Mouse (Mus musculus) forebrain, embryonic 10.5 days (tissue): ENCODE measurements around the gene Tm9sf2. TPM values are rescaled to one million over a fixed set of nuclear protein-coding genes. Genes with fewer than 3 reads are reported as not detected.

Experiments used
- DNase-seq: peaks from one replicate; pipeline ENCODE4 v3.0.0-alpha.2; 2017; ENCODE audit warnings: low spot score; ENCODE audit errors: extremely low spot score
- H3K27ac ChIP-seq: fragments of 300-500 bp; sonication (generic); 2 replicates; pipeline ENCODE4 v1.5.1; 2016; ENCODE audit warnings: mild to moderate bottlenecking
- H3K27me3 ChIP-seq: fragments of 300-500 bp; sonication (generic); 2 replicates; pipeline ENCODE4 v1.6.1; 2016; ENCODE audit warnings: mild to moderate bottlenecking; ENCODE audit not compliant: poor library complexity, severe bottlenecking
- H3K36me3 ChIP-seq: fragments of 300-500 bp; sonication (generic); replicated peaks from 2 replicates; pipeline ENCODE4 v1.6.1; 2016; ENCODE audit warnings: mild to moderate bottlenecking, moderate library complexity
- H3K4me1 ChIP-seq: fragments of 300-500 bp; sonication (generic); 2 replicates; pipeline ENCODE4 v1.6.1; 2016
- H3K4me3 ChIP-seq: fragments of 300-500 bp; sonication (generic); 2 replicates; pipeline ENCODE4 v1.5.1; 2016; ENCODE audit warnings: mild to moderate bottlenecking, moderate library complexity
- H3K9me3 ChIP-seq: fragments of 300-500 bp; sonication (generic); 2 replicates; pipeline ENCODE4 v1.6.1; 2016; ENCODE audit warnings: mild to moderate bottlenecking, moderate library complexity
- WGBS: fragments of 180-500 bp; shearing (Covaris S2); methylation state at CpG from one replicate; pipeline ENCODE4 v1.1.7; 2016; 5-methylcytosine and 5-hydroxymethylcytosine counted together
- polyA plus RNA-seq: library from polyadenylated mRNA; unstranded; fragments of >200 nt; fragmentation: Nextera tagmentation; extraction: Ambion mirVana; gene quantifications from 2 replicates; pipeline ENCODE4 v1.2.1, GENCODE M21; 2016

Gene Tm9sf2
- polyA plus RNA-seq, 1 experiment from 2014 or later: 120 TPM

DNA sequence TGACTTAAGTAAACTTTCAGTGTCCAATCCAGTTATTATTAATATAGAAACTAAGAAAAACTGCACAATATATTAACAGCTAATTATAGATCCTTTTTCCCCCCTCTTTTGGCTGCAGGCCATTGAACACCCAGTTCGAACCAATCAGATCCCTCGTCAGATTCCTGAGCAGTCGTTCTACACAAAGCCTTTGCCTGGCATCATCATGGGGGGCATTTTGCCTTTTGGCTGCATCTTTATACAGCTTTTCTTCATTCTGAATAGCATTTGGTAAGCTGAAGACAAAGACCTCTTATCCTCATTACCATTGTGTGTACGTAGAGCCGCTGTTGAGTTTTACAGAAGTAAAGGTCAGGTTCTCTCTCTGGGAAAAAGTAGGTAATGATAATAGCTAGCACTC lies 43.8 kb downstream of the Tm9sf2 start:
- Histone ChIP-seq H3K9me3 (no peaks in the 10 kb centered on the region), H3K4me3 (no peak overlapping the region), H3K27ac (no peak overlapping the region), H3K4me1 (peaks cover 15% of the 10 kb centered on the region), H3K27me3 (no peaks in the 10 kb centered on the region; the same call in 1 of the 2 replicates), H3K36me3 (peaks cover 98% of the 10 kb centered on the region)
- 42% methylated on average over 5 of the region's 5 CpGs for WGBS
- no peak for DNase-seq

- H3K9me3 ChIP-seq: no peaks in the 10 kb centered on the region
- H3K4me1 ChIP-seq: no peaks in the 10 kb centered on the region
- H3K27me3 ChIP-seq: no peaks in the 10 kb centered on the region
- H3K4me3 ChIP-seq: no peak overlapping the region
- 87% methylated on average over 7 of the region's 7 CpGs for WGBS
- DNase-seq: no peak
- no peak overlapping the region for H3K27ac ChIP-seq
- H3K36me3 ChIP-seq: peaks cover 83% of the 10 kb centered on the region
Observed at GRCm38 (mm10) chr14:122157738-122158137, 50.9 kb downstream of the Tm9sf2 start.

DNA sequence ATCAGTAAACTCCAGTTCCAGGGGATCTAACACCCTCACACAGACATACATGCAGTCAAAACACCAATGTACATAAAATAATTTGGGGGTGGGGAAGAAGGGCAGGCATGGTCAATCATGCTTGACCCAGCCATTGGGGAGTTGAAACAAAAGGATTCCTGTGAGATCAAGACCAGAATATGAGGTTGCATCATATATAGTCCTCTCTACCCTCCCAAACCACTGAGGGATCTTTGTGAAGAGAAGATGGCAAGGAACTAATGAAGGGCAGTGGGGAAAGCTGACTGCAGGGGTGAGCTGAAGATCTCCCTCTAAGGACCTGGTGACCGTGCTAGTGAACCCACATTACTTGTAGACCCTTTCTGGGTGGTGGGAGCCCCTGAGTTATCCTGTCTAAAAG lies 54.1 kb downstream of the Tm9sf2 start:
- DNase-seq: no peak
- 93% methylated on average over 1 of the region's 1 CpGs for WGBS
- no peaks in the 10 kb centered on the region for H3K9me3 ChIP-seq
- no peaks in the 10 kb centered on the region for H3K4me1 ChIP-seq
- H3K4me3 ChIP-seq: no peak overlapping the region
- H3K36me3 ChIP-seq: peaks cover 64% of the 10 kb centered on the region
- no peak overlapping the region for H3K27ac ChIP-seq
- H3K27me3 ChIP-seq: no peaks in the 10 kb centered on the region

- Histone ChIP-seq H3K36me3 (peaks cover 8% of the 10 kb centered on the region; the same call in 1 of the 2 replicates), H3K27me3 (no peaks in the 10 kb centered on the region), H3K27ac (no peak overlapping the region), H3K4me3 (no peak overlapping the region), H3K4me1 (peaks cover 9% of the 10 kb centered on the region), H3K9me3 (no peaks in the 10 kb centered on the region)
- no peak for DNase-seq
- 90% methylated on average over 7 of the region's 7 CpGs for WGBS
Observed at GRCm38 (mm10) chr14:122168912-122169311, 62.1 kb downstream of the Tm9sf2 start.

- Histone ChIP-seq H3K9me3 (no peaks in the 10 kb centered on the region), H3K36me3 (no peaks in the 10 kb centered on the region), H3K27ac (no peak overlapping the region), H3K4me1 (peaks cover 9% of the 10 kb centered on the region), H3K4me3 (no peak overlapping the region), H3K27me3 (no peaks in the 10 kb centered on the region)
- no peak for DNase-seq
- WGBS: 77% methylated on average over 7 of the region's 7 CpGs
Observed at GRCm38 (mm10) chr14:122170202-122170781, 63.5 kb downstream of the Tm9sf2 start.

GRCm38 (mm10) chr14:122171031-122171430 lies 64.2 kb downstream of the Tm9sf2 start:
- Histone ChIP-seq H3K9me3 (no peaks in the 10 kb centered on the region), H3K36me3 (no peaks in the 10 kb centered on the region), H3K27ac (no peak overlapping the region), H3K4me1 (peaks cover 9% of the 10 kb centered on the region), H3K4me3 (no peak overlapping the region), H3K27me3 (no peaks in the 10 kb centered on the region)
- no peak for DNase-seq
- WGBS: 89% methylated on average over 7 of the region's 7 CpGs

GRCm38 (mm10) chr14:122176263-122176798 lies 69.5 kb downstream of the Tm9sf2 start:
- WGBS: 86% methylated on average over 14 of the region's 14 CpGs
- no peaks in the 10 kb centered on the region for H3K9me3 ChIP-seq

DNA sequence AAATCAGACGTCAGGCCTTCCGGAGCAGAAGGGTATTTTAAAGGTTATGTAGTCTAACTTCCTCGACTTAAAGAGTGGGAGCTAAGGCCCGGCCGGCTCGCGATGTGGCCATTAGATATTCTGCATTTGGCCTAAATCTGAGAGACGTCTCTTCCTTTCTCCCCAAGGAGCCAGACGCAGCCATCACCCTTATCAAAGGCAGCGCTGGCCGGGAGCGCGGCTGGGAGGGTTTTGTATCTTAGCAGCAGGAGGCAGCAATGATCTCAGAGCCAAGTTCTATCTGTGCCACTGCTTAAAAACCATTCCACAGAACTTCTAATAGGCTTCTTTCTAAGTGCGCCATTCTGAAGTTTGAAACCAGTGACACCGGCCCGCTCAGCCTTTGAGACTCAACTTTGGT lies 72.4 kb downstream of the Tm9sf2 start:
- 66% methylated on average over 16 of the region's 16 CpGs for WGBS
- Histone ChIP-seq H3K27me3 (peaks cover 18% of the 10 kb centered on the region), H3K4me1 (peaks cover 16% of the 10 kb centered on the region), H3K27ac (no peak overlapping the region), H3K4me3 (no peak overlapping the region), H3K9me3 (no peaks in the 10 kb centered on the region), H3K36me3 (no peaks in the 10 kb centered on the region)
- DNase-seq: no peak

More at GRCm38 (mm10) chr14:122176263-122176798, 69.5 kb downstream of the Tm9sf2 start:
- DNase-seq: no peak
- H3K27me3 ChIP-seq: peaks cover 18% of the 10 kb centered on the region
- no peak overlapping the region for H3K27ac ChIP-seq
- no peaks in the 10 kb centered on the region for H3K36me3 ChIP-seq
- no peak overlapping the region for H3K4me3 ChIP-seq
- H3K4me1 ChIP-seq: peaks cover 9% of the 10 kb centered on the region

DNA sequence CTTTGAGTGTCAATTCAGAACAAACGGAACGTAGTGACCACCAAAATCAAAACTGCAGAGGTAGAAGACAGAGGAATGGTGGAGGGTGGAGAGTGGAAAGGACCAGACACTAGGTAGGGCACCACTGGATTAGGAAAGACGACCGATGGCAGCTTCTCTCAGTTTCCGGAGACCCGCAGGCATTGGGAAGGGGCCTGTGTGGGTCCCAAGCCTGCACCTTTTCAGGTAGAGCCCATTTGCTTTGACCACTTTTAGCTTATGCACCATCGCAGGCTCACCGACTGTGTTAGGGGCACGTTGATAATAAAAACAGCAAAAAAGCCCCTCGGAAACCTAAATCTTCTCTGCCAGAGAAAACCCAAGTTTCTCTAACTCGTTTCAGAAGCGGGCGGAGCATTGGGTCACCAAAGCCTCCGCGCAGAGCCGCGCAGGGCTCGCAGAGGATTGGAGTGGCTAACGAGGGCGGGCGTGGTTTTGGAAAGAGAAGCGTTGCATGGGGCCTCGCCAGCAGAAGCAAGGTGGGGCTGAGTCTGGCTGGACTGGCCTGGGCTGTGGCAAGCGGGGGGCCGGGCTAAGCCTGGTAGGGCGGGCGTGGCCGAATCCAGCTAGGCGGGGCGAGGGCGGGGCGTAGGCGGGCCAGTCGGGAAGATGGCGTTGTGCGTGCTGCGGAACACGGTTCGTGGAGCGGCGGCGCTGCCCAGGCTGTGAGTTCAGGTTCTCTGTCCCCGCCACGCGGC lies 74.4 kb downstream of the Tm9sf2 start, which contains the start of gene Clybl:
Clybl (plus strand) TSS at position 627 of the 737 bp plus-strand sequence.
- H3K27me3 ChIP-seq: peaks cover 18% of the 10 kb centered on the region
- peak within 1 kb of the TSS; percentile 77 for H3K4me3 ChIP-seq
- H3K4me1 ChIP-seq: peaks cover 16% of the 10 kb centered on the region
- WGBS: 3% methylated on average over 45 of the region's 45 CpGs
- peak within 1 kb of the TSS; percentile 91 for H3K27ac ChIP-seq
- DNase-seq: peak; percentile 96
- no peaks in the 10 kb centered on the region for H3K9me3 ChIP-seq
- no peaks in the 10 kb centered on the region for H3K36me3 ChIP-seq

- Histone ChIP-seq H3K9me3 (no peaks in the 10 kb centered on the region), H3K27me3 (peaks cover 18% of the 10 kb centered on the region), H3K36me3 (no peaks in the 10 kb centered on the region), H3K4me3 (peak overlapping the region; percentile 77), H3K4me1 (peaks cover 16% of the 10 kb centered on the region), H3K27ac (peak overlapping the region; percentile 91)
- DNase-seq: no peak
- WGBS: 1% methylated on average over 12 of the region's 12 CpGs
Observed at GRCm38 (mm10) chr14:122181815-122182157, 74.9 kb downstream of the Tm9sf2 start.

DNA sequence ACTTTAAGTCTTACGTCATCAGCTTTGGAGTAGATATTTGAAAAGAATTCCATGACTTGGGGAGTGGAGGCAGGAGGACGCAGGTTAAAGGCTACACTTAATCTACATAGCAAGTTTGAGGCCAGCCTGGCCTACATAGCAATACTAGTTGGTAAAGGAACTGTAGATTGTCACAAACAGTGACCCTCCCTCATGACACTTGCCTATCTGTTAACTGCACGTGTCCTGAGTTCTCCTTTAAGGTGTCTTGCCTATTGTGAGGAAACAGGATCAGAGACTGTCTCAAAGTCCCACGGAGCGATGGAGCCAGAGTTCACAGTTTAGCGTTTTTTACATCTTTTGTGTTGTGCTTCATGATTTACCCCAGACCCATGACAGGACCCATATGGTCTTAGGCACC lies 75.4 kb downstream of the Tm9sf2 start:
- peak overlapping the region; percentile 77 for H3K4me3 ChIP-seq
- H3K4me1 ChIP-seq: peaks cover 16% of the 10 kb centered on the region
- H3K27me3 ChIP-seq: peaks cover 18% of the 10 kb centered on the region
- H3K27ac ChIP-seq: no peak overlapping the region
- 79% methylated on average over 6 of the region's 6 CpGs for WGBS
- no peak for DNase-seq
- no peaks in the 10 kb centered on the region for H3K9me3 ChIP-seq
- no peaks in the 10 kb centered on the region for H3K36me3 ChIP-seq

DNA sequence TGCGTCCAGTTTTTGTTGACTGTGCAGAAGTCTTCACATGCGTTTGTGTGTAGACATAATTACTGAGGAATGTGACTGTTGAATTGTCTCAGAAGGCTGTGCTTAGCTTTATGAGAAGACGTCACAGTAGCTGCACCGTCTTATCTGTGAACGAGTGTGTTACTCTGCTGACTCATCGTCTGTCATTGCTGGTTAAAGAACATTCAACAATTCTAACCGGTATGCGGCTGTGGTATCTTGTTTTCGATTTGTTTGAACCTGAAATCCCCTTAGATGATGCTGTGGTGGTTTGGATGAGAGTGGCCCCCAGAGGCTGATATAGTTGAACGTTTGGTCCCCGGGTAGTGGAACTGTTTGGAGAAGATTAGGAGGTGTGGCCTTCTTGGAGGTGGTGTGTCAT lies 77.1 kb downstream of the Tm9sf2 start:
- H3K4me3 ChIP-seq: no peak overlapping the region
- H3K36me3 ChIP-seq: no peaks in the 10 kb centered on the region
- peaks cover 16% of the 10 kb centered on the region for H3K4me1 ChIP-seq
- no peak overlapping the region for H3K27ac ChIP-seq
- DNase-seq: no peak
- no peaks in the 10 kb centered on the region for H3K9me3 ChIP-seq
- peaks cover 15% of the 10 kb centered on the region for H3K27me3 ChIP-seq
- WGBS: 93% methylated on average over 11 of the region's 11 CpGs

DNA sequence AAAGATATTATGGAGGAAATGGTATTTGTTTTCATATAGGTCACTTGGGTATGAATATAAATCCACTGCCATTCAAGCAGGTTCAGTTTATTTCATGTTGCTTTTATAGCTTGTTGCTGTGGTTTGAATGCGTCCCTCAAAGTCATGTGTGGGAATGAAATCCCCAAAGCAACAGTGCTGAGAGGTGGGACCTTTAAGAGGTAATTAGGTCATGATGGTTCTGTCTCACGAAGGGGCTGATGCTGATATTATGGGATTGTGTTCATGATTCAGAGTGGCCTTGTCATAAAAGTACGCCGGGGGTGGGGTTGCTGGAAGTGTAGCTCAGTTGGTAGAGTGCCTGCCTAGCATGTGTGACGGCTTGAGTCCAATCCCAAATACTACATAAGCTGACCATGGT lies 81.4 kb downstream of the Tm9sf2 start:
- peaks cover 5% of the 10 kb centered on the region for H3K4me1 ChIP-seq
- no peaks in the 10 kb centered on the region for H3K36me3 ChIP-seq
- no peaks in the 10 kb centered on the region for H3K9me3 ChIP-seq
- no peak for DNase-seq
- H3K27me3 ChIP-seq: no peaks in the 10 kb centered on the region
- H3K4me3 ChIP-seq: no peak overlapping the region
- WGBS: 91% methylated on average over 5 of the region's 5 CpGs
- H3K27ac ChIP-seq: no peak overlapping the region
